Mouse (Mus musculus): Measurements from ENCODE around the gene Lurap1. TPM values are rescaled to one million over a fixed set of nuclear protein-coding genes. Genes with fewer than 3 reads are reported as not detected.
A peak's percentile ranks its signal among the peaks of the same experiment; 100 is the strongest.

The Lurap1 gene
- total and polyA plus RNA-seq, 2 experiments from 2014 or later, result 2.4 to 5.2 TPM

GRCm38 (mm10) chr4:116164759-116165554 is 13.8 kb upstream of the Lurap1 start:
- TF ChIP-seq CTCF (IDR thresholded peaks at IDR 0.05), result no peak
- H3K4me1 ChIP-seq (ENCODE audit: insufficient read depth, low read length), result no peaks in the 10 kb centered on the region
- no peaks in the 10 kb centered on the region for H3K9me3 ChIP-seq (ENCODE audit: low read length)
- no peak overlapping the region for H3K27ac ChIP-seq (ENCODE audit: low read depth, low read length)
- no peak overlapping the region for H3K9ac ChIP-seq (replicated peaks; ENCODE audit: low read length, poor library complexity, severe bottlenecking)
- H3K4me3 ChIP-seq (ENCODE audit: low read depth, low read length), result no peak overlapping the region
- 84% methylated on average over 2 of the region's 2 CpGs for WGBS
- no peaks in the 10 kb centered on the region for H3K27me3 ChIP-seq (ENCODE audit: insufficient read depth, low read length)
- no peak overlapping the region for H3K4me2 ChIP-seq (ENCODE audit: low read depth, low read length, poor library complexity, severe bottlenecking)
- H3K36me3 ChIP-seq (ENCODE audit: insufficient read depth, low read length), result no peaks in the 10 kb centered on the region
- ATAC-seq (ENCODE audit: low FRiP score), result no peak
- no peak for DNase-seq (ENCODE audit: low spot score)

GRCm38 (mm10) chr4:116162142-116162541 is 11.0 kb upstream of the Lurap1 start:
- Histone ChIP-seq H3K9me3 (ENCODE audit: low read length) (no peaks in the 10 kb centered on the region), H3K4me3 (ENCODE audit: low read depth, low read length) (no peak overlapping the region), H3K27me3 (ENCODE audit: insufficient read depth, low read length) (no peaks in the 10 kb centered on the region), H3K36me3 (ENCODE audit: insufficient read depth, low read length) (peaks cover 19% of the 10 kb centered on the region), H3K4me2 (ENCODE audit: low read depth, low read length, poor library complexity, severe bottlenecking) (no peak overlapping the region), H3K27ac (ENCODE audit: low read depth, low read length) (no peak overlapping the region), H3K4me1 (ENCODE audit: insufficient read depth, low read length) (no peaks in the 10 kb centered on the region), H3K9ac (replicated peaks; ENCODE audit: low read length, poor library complexity, severe bottlenecking) (no peak overlapping the region)
- no peak for DNase-seq (ENCODE audit: low spot score)
- ATAC-seq (ENCODE audit: low FRiP score), result no peak
- TF ChIP-seq CTCF (IDR thresholded peaks at IDR 0.05), result no peak
- WGBS, result 81% methylated on average over 4 of the region's 4 CpGs

- TF ChIP-seq CTCF (IDR thresholded peaks at IDR 0.05), result no peak
- Histone ChIP-seq H3K27ac (ENCODE audit: low read depth, low read length) (no peak overlapping the region), H3K9ac (replicated peaks; ENCODE audit: low read length, poor library complexity, severe bottlenecking) (no peak overlapping the region), H3K27me3 (ENCODE audit: insufficient read depth, low read length) (no peaks in the 10 kb centered on the region), H3K4me2 (ENCODE audit: low read depth, low read length, poor library complexity, severe bottlenecking) (no peak overlapping the region), H3K36me3 (ENCODE audit: insufficient read depth, low read length) (peaks cover 31% of the 10 kb centered on the region), H3K9me3 (ENCODE audit: low read length) (no peaks in the 10 kb centered on the region), H3K4me3 (ENCODE audit: low read depth, low read length) (no peak overlapping the region), H3K4me1 (ENCODE audit: insufficient read depth, low read length) (no peaks in the 10 kb centered on the region)
- 87% methylated on average over 3 of the region's 3 CpGs for WGBS
- ATAC-seq (ENCODE audit: low FRiP score) (no peak), DNase-seq (ENCODE audit: low spot score) (no peak)
These were observed 9.6 kb upstream of the Lurap1 start for GRCm38 (mm10) chr4:116160769-116161168.

GRCm38 (mm10) chr4:116159912-116160311 is 8.8 kb upstream of the Lurap1 start:
- peak; percentile 78 for TF ChIP-seq CTCF (IDR thresholded peaks at IDR 0.05)
- peak; percentile 71; the same call in 1 of the 2 replicates for ATAC-seq (ENCODE audit: low FRiP score)
- Histone ChIP-seq H3K4me1 (ENCODE audit: insufficient read depth, low read length) (no peaks in the 10 kb centered on the region), H3K9ac (replicated peaks; ENCODE audit: low read length, poor library complexity, severe bottlenecking) (no peak overlapping the region), H3K27ac (ENCODE audit: low read depth, low read length) (peak overlapping the region; percentile 44; the same call in 1 of the 2 replicates), H3K27me3 (ENCODE audit: insufficient read depth, low read length) (no peaks in the 10 kb centered on the region), H3K36me3 (ENCODE audit: insufficient read depth, low read length) (peaks cover 39% of the 10 kb centered on the region), H3K4me2 (ENCODE audit: low read depth, low read length, poor library complexity, severe bottlenecking) (no peak overlapping the region), H3K4me3 (ENCODE audit: low read depth, low read length) (no peak overlapping the region), H3K9me3 (ENCODE audit: low read length) (no peaks in the 10 kb centered on the region)
- peak; percentile 83 for DNase-seq (ENCODE audit: low spot score)
- 61% methylated on average over 3 of the region's 3 CpGs for WGBS

GRCm38 (mm10) chr4:116157882-116158281 is 6.7 kb upstream of the Lurap1 start:
- ATAC-seq (ENCODE audit: low FRiP score), result no peak
- DNase-seq (ENCODE audit: low spot score), result no peak
- no peak overlapping the region for H3K4me3 ChIP-seq (ENCODE audit: low read depth, low read length)
- no peaks in the 10 kb centered on the region for H3K9me3 ChIP-seq (ENCODE audit: low read length)
- H3K4me1 ChIP-seq (ENCODE audit: insufficient read depth, low read length), result no peaks in the 10 kb centered on the region
- no peak overlapping the region for H3K4me2 ChIP-seq (ENCODE audit: low read depth, low read length, poor library complexity, severe bottlenecking)
- H3K27ac ChIP-seq (ENCODE audit: low read depth, low read length), result no peak overlapping the region
- TF ChIP-seq CTCF (IDR thresholded peaks at IDR 0.05), result no peak
- H3K36me3 ChIP-seq (ENCODE audit: insufficient read depth, low read length), result peaks cover 58% of the 10 kb centered on the region
- H3K9ac ChIP-seq (replicated peaks; ENCODE audit: low read length, poor library complexity, severe bottlenecking), result no peak overlapping the region
- no peaks in the 10 kb centered on the region for H3K27me3 ChIP-seq (ENCODE audit: insufficient read depth, low read length)
- 85% methylated on average over 2 of the region's 2 CpGs for WGBS

GRCm38 (mm10) chr4:116152702-116153101 is 1.6 kb upstream of the Lurap1 start:
- no peak overlapping the region for H3K27ac ChIP-seq (ENCODE audit: low read depth, low read length)
- WGBS, result 94% methylated on average over 15 of the region's 15 CpGs

More at GRCm38 (mm10) chr4:116152702-116153101, 1.6 kb upstream of the Lurap1 start:
- H3K36me3 ChIP-seq (ENCODE audit: insufficient read depth, low read length), result peaks cover 52% of the 10 kb centered on the region
- DNase-seq (ENCODE audit: low spot score) (no peak), ATAC-seq (ENCODE audit: low FRiP score) (no peak)
- no peak overlapping the region for H3K4me3 ChIP-seq (ENCODE audit: low read depth, low read length)
- no peaks in the 10 kb centered on the region for H3K27me3 ChIP-seq (ENCODE audit: insufficient read depth, low read length)
- H3K4me1 ChIP-seq (ENCODE audit: insufficient read depth, low read length), result peaks cover 4% of the 10 kb centered on the region; the same call in 1 of the 2 replicates
- no peak overlapping the region for H3K9ac ChIP-seq (replicated peaks; ENCODE audit: low read length, poor library complexity, severe bottlenecking)
- H3K9me3 ChIP-seq (ENCODE audit: low read length), result no peaks in the 10 kb centered on the region
- no peak for TF ChIP-seq CTCF (IDR thresholded peaks at IDR 0.05)
- H3K4me2 ChIP-seq (ENCODE audit: low read depth, low read length, poor library complexity, severe bottlenecking), result no peak overlapping the region
